Mouse (Mus musculus): ENCODE results near the gene Tenm3.

DNA sequence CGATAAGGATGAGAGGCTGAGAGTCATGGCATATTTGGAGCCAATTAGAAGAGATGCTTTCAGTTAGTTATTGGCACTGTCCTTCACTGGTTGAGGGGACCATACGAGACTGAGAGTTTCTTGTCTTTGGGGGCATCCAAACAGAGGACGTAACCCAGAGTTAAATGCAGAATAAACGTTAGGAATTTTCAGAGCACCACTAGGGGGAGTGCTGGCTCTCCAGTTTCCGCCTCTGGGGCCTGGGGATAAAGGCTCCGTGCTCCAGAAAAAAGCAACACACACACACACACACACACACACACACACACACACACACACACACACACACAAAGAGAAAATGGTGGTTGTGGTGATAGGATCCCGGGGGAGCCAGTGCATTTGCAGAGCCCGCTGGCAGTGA lies 636.8 kb downstream of the Tenm3 start:
- TF ChIP-seq CTCF (IDR thresholded peaks at IDR 0.05; ENCODE audit: borderline replicate concordance, insufficient read depth, low read length): no peak
- TF ChIP-seq POLR2A (IDR thresholded peaks at IDR 0.05; ENCODE audit: low read depth, low read length): no peak
